Mouse (Mus musculus): Measurements from ENCODE around the gene Magee1.
A peak's percentile ranks its signal among the peaks of the same experiment; 100 is the strongest.
"Not testable (repeated sequence)": the region's sequence is repeated elsewhere in the genome, so short reads cannot be mapped to it uniquely, and the experiment has no call there.

Gene Magee1

DNA sequence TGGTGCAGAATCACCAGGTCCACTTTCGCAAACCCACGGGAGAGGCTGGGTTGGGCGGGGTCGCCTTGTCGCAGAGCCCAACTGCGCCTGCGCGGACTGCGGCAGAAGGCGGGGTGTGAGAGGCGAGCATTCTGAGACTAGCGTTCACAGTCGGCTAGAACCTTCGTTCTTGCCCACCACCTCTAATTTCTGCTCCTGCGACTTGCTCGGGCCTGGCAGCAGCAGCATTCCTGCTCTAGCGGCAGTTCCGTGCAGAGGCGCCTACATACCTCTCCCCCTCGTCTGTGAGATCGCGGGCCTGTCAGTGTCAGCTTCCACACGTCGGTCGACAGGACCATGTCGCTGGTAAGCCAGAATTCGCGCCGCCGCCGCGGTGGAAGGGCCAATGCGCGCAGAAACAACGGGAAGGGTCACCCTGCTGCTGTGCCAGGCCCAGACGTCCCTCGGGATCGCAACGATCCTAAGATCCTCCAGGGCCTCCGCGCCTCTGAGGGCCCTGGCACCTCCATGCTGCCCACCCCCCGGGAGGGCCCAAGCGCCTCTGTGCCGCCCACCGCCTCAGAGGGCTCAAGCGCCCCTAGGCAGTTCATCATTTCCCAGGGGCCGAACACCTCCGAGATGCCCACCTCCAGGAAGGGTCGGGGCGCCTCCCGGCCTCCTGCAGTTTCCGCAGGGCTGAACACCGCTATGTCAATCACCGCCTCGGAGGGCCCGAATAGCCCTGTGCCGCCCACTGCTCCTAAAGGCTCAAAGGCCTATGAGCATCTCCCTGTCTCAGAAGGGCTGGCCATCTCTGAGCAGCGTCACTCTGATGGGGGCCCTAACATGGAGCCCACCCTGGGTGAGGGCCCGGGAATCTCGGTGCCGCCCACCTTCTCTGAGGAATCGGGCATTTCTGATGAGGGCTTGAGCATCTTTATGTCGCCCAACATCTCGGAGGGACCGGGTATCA lies at the start of gene Magee1:
Magee1 (plus strand) TSS at position 104 of the 952 bp plus-strand sequence.
- DNase-seq (ENCODE audit: low read depth, low spot score), result peak; percentile 66

DNA sequence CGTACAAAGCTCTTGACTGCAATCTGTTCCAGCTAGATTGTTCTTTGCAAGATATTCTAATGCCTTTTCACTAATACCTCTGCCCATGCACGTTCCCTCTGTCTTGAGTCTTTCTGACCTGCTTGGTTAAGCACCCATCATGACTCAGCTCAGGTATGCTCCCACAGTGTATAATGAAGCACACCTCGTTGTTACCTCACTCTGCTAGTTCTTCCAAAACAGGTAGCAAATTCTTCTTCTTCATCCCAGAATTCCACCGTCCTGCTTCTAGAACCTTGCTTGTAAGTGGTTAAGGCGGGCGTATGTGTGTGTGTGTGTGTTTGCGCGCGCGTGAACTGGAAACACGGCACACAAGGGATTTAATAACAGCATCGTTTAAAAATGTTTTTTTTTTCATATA lies 41.0 kb upstream of the Magee1 start:
- DNase-seq (ENCODE audit: low read depth, low spot score), result no peak

DNA sequence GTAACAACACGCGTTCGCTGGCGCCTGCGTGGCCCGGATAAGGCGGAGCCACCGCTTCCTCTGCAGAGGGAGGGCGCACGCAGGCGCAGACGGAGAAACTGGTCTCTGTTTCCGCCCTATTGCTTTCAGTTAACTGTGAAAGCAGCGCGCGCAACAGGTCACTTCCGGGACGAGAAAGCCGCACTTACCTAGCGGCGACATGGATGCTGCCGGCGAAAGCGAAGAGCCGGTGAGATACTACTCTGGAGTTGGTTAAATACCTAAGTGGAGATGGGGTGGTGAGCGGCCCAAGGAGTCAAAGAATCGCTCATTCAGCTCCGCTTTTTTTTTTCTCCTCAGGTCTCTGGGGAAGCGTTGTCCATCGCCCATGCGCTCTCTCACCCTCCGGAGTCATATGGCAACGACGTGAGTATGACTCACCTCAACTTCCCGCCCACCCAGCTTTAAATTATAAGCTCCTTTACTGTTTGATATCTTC lies 40.5 kb upstream of the Magee1 start, which contains the start of gene Pbdc1:
Pbdc1 (plus strand) TSS at position 142 of the 478 bp plus-strand sequence.
- DNase-seq (ENCODE audit: low read depth, low spot score), result peak; percentile 91

GRCm38 (mm10) chrX:105080096-105080495 lies 40.1 kb upstream of the Magee1 start:
- no peak for DNase-seq (ENCODE audit: low read depth, low spot score)

DNA sequence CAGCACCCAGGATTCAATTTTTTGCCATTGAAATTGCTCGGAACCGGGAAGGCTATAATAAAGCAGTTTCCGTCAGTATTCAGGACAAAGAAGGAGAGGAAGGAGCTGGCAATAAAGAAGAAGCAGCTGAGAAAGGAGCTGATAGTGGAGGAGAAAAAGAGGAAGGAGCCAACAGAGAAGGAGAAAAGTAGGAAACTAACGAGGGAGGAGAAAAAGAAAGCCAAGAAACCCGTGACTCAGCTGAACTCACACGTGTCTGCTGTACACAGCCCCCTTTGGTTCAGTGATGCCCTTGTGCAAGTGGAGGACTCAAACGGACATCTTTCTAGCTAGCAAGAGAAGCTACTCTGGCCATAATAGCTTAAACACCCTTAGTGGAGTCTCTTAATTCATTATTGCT lies 37.2 kb upstream of the Magee1 start:
- not testable (repeated sequence) for DNase-seq (ENCODE audit: low read depth, low spot score)

GRCm38 (mm10) chrX:105104175-105104574 lies 16.0 kb upstream of the Magee1 start:
- peak; percentile 51 for DNase-seq (ENCODE audit: low read depth, low spot score)

- DNase-seq (ENCODE audit: low read depth, low spot score), result no peak
Observed at GRCm38 (mm10) chrX:105114994-105115393, 5.2 kb upstream of the Magee1 start.

DNA sequence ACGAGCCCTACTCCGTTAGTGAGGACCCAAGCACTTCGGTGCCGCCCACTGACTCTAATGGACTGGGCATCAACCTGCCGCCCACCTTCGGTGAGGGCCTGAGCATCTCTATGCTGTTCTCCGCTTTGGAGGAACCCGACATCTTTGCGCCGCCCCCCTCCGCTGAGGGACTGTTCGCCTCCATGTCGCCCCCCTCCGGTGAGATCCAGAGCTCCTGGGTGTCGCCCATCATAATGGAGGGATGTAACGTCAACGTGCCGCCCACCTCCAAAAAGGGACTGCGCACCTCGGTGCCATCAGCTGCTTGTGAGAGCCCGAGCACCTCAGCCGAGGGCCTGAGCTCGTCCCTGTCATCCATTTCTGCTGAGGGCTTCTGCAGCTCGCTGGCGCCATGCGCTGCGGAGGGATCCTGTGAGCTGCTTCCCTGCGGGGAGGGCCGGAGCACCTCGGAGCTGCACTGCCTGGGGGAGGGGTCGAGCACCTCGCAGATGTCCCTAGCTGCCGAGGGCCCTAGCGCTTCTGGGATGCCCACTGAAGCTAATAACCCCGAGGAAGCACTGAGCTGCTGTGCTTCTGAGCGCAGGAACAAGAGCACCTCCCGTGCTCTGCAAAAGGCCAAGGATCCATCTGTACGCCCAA lies 1.2 kb downstream of the Magee1 start:
- peak; percentile 69 for DNase-seq (ENCODE audit: low read depth, low spot score)

- no peak for DNase-seq (ENCODE audit: low read depth, low spot score)
Observed at GRCm38 (mm10) chrX:105124903-105125302, 4.7 kb downstream of the Magee1 start.

- DNase-seq (ENCODE audit: low read depth, low spot score), result peak; percentile 34
Observed at GRCm38 (mm10) chrX:105151872-105152461, 31.8 kb downstream of the Magee1 start.

DNA sequence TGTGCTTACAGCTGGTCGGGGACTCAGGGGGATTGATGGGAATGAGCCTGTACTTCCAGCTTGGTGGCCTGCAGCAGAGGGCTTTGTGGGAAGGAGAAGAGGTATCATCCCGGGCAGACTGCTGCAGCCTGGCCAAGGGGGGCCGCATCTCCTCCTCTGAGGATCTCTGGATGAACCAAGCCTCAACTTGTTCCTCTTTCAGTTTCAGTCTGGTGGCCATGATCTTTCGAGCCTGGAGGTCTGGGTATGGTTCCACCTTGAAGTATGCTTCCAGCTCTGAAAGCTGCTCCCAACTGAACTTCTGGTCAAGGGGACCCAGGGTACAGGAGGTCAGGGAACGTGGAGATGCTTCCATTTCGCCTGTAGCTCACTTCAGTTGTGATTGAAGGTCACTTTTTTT lies 44.8 kb downstream of the Magee1 start:
- not testable (repeated sequence) for DNase-seq (ENCODE audit: low read depth, low spot score)

- DNase-seq (ENCODE audit: low read depth, low spot score), result no peak
Observed at GRCm38 (mm10) chrX:105167217-105167616, 47.0 kb downstream of the Magee1 start.
